Mouse (Mus musculus) Patski (cell line): Measurements from ENCODE around the gene Mmp17. TPM values are rescaled to one million over a fixed set of nuclear protein-coding genes. Genes with fewer than 3 reads are reported as not detected.
A peak's percentile ranks its signal among the peaks of the same experiment; 100 is the strongest.

Experiments used
- ATAC-seq: fragments of 100-300 bp; one replicate; pipeline ENCODE4 v1.8.0; 2021
- CTCF ChIA-PET: fragments of 350-600 bp; sonication (Branson Sonifier 250); formaldehyde crosslinking; loops from one replicate; lab custom pipeline; 2022; ENCODE audit warnings: inconsistent platforms; lab: Charles Lee
- POLR2A ChIA-PET: fragments of 350-600 bp; sonication (Branson Sonifier 250); formaldehyde crosslinking; loops from one replicate; lab custom pipeline; 2022; ENCODE audit warnings: antibody characterized with exemption, inconsistent platforms; lab: Charles Lee
- DNase-seq: peaks from one replicate; pipeline ENCODE4 v3.0.0-alpha.2; 2011; ENCODE audit warnings: low read depth, low spot score
- H3K27me3 ChIP-seq: fragments of 371-371 bp; one replicate; pipeline ENCODE4 v1.5.1; 2021
- CTCF ChIP-seq: fragments of 100-300 bp; IDR thresholded peaks from one replicate; pipeline ENCODE4 v1.5.1; 2021
- in situ Hi-C: fragments of 300-500 bp; cut with MboI; formaldehyde crosslinking; loops from 3 replicates; pipeline ENCODE4 v1.11.1; 2018; ENCODE audit warnings: low pct_unique_long_range_greater_than_20kb, mixed read lengths
- polyA plus RNA-seq: library from polyadenylated mRNA; unstranded; gene quantifications from one replicate; pipeline ENCODE4 v1.2.3, GENCODE M21; 2021

The Mmp17 gene
- 0.81 TPM for polyA plus RNA-seq

DNA sequence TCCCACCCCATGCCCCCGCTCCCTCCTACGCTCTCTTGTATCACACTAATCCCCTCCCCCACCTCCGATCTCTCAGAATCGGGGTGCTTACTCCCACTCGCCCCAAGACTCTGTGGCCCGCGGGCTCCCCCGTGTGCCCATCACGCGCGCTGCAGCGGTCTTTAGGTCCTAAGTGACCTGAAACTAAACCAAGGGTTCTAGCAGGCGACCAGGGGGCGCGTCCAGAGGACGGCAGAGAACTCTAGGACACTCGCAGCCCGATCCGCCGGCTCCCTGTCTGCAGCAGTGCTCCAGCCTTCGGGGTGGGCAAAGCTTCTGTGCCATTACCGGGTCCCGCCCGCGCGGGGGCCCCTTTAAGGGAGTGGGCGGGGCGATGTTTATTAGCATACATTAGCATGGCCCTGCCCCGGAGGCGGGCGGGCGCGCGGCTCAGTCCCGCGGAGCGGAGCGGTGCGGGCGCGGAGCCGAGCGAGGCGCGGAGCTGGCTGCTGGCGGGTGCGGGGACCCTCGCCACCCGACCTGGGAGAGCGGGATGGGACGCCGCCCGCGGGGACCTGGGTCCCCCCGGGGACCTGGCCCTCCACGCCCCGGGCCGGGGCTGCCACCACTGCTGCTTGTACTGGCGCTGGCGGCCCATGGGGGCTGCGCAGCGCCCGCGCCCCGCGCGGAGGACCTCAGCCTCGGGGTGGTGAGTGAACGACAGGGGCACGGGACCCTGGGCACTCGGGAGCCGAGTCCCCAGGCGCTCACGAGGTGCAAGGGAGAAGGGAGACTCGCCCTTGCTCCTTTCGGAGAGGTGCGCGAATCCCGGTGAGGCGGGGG lies at the start of gene Mmp17:
Gene Mmp17 (plus strand): TSS at position 409 of the 822 bp plus-strand sequence.
- ATAC-seq (peak; percentile 93), DNase-seq (no peak)
- in situ Hi-C loops, result loop anchor here (10.0 kb wide), 1 partner anchor 169 kb away; no protein-coding TSS in a partner anchor
- no peak for TF ChIP-seq CTCF
- ChIA-PET CTCF (interaction anchor here (1.0 to 2.1 kb wide), 2 partner anchors 201 to 406 kb away, joined by 3 to 10 read pairs; no protein-coding TSS in a partner anchor), POLR2A (interaction anchor here (1.0 kb wide), 1 partner anchor 519 kb away, joined by 4 read pairs; no protein-coding TSS in a partner anchor)
- peaks cover 30% of the 10 kb centered on the region for H3K27me3 ChIP-seq

DNA sequence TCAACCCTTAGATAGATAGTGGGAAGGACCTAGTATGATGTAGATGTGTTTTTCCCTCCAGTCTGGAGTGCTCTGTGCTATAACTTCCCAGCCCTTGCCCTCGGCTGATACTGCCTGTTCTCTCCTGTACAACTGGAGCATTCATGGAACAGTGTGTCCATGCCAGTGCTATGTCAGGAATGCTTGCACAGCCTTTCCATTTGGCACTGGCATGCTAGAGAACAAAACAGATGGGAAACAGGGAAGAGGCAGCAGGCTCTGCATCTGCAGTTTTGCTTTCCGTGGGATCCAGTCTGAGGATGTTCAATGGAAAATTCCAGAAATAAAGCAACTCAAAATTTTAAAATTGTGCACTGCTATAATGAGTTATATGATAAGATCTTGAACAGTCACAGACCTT lies 49.5 kb upstream of the Mmp17 start:
- POLR2A ChIA-PET, result no interaction called here
- ATAC-seq (no peak), DNase-seq (no peak)
- CTCF ChIA-PET, result no interaction called here
- in situ Hi-C loops, result no loop called here
- no peaks in the 10 kb centered on the region for H3K27me3 ChIP-seq
- TF ChIP-seq CTCF, result no peak

DNA sequence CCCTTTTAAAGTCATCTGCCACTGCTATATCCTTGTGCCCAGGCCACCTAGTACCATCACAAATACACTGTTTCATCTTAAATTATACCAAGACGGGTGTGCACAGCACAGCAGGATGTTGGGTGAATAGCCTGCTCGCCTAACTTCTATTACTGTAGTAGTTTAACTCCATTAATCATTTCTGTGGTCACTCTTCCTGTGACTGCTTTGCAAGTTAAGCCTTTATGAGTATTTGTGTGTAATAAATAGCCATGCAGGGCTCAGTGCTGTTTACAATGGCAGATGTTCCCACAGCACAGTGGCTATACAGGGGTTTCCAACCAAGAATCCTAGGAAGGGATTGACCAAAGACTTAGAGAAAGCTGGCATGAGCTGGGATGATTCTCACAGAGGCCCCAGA lies 48.9 kb upstream of the Mmp17 start:
- ChIA-PET CTCF (interaction anchor here (1.3 kb wide), 1 partner anchor 13 kb away, joined by 3 read pairs; no protein-coding TSS in a partner anchor), POLR2A (no interaction called here)
- in situ Hi-C loops, result no loop called here
- no peak for TF ChIP-seq CTCF
- H3K27me3 ChIP-seq, result no peaks in the 10 kb centered on the region
- peak; percentile 5 for ATAC-seq
- peak; percentile 31 for DNase-seq

GRCm38 (mm10) chr5:129535431-129535830 lies 48.5 kb upstream of the Mmp17 start:
- ATAC-seq (no peak), DNase-seq (no peak)
- H3K27me3 ChIP-seq, result no peaks in the 10 kb centered on the region
- no peak for TF ChIP-seq CTCF
- in situ Hi-C loops, result no loop called here
- POLR2A ChIA-PET, result no interaction called here
- CTCF ChIA-PET, result interaction anchor here (1.3 kb wide), 1 partner anchor 13 kb away, joined by 3 read pairs; no protein-coding TSS in a partner anchor

GRCm38 (mm10) chr5:129538826-129539225 lies 45.1 kb upstream of the Mmp17 start:
- ATAC-seq (no peak), DNase-seq (no peak)
- in situ Hi-C loops, result no loop called here
- TF ChIP-seq CTCF, result no peak
- POLR2A ChIA-PET, result interaction anchor here (1.3 kb wide), 1 partner anchor 37 kb away, joined by 4 read pairs; no protein-coding TSS in a partner anchor
- no peaks in the 10 kb centered on the region for H3K27me3 ChIP-seq
- CTCF ChIA-PET, result interaction anchor here (1.0 to 1.1 kb wide), 2 partner anchors 11 to 123 kb away, joined by 3 read pairs; no protein-coding TSS in a partner anchor

GRCm38 (mm10) chr5:129542236-129542635 lies 41.7 kb upstream of the Mmp17 start:
- H3K27me3 ChIP-seq, result no peaks in the 10 kb centered on the region
- ChIA-PET CTCF (interaction anchor here (1.0 to 1.3 kb wide), 2 partner anchors 10 to 25 kb away, joined by 3 read pairs; no protein-coding TSS in a partner anchor), POLR2A (interaction anchor here (0.7 kb wide), 1 partner anchor 22 kb away, joined by 3 read pairs; no protein-coding TSS in a partner anchor)
- in situ Hi-C loops, result no loop called here
- ATAC-seq, result no peak
- no peak for TF ChIP-seq CTCF
- DNase-seq, result no peak

DNA sequence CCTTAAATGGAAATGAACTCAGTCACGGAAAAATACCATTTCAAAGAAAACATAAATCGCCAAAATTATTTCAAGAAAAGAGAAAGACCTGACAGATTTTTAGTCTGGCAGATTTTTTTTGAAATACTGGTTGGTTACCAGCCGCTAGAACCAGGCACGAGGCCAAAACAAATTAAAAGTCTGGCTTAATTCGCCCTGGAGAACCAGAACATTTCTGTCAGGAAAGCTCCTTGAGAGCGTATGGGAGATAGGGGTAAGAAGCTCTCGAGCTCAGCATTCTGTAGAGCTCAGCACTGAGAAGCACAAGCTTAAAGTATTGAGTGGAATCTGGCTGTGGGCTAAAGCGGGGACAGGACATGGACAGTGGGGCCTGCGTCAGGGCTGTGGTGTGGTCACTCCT lies 38.2 kb upstream of the Mmp17 start:
- no peaks in the 10 kb centered on the region for H3K27me3 ChIP-seq
- ChIA-PET CTCF (no interaction called here), POLR2A (no interaction called here)
- DNase-seq, result no peak
- no peak for TF ChIP-seq CTCF
- no peak for ATAC-seq
- in situ Hi-C loops, result no loop called here

GRCm38 (mm10) chr5:129549716-129550115 lies 34.3 kb upstream of the Mmp17 start:
- POLR2A ChIA-PET, result no interaction called here
- CTCF ChIA-PET, result no interaction called here
- DNase-seq (no peak), ATAC-seq (no peak)
- H3K27me3 ChIP-seq, result no peaks in the 10 kb centered on the region
- TF ChIP-seq CTCF, result no peak
- in situ Hi-C loops, result no loop called here

DNA sequence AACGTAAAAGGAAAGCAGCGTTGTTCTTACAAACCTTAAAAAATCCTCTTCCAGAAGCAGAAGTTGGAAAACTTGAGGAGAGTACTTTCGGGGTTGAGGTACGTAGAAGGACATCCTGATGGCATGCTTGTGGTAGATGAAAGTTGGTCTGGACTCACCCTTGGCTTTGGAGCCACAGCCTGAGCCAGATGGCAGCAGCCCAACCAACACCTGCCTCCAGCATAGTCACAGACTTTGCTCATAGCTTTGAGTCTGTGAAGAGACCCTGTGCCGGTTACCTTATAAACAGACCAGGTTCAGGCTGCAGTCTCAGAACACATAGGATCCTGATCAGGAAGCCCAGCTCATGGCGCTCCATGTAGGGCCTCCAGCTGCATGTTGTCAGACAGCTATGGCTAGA lies 33.2 kb upstream of the Mmp17 start:
- no peaks in the 10 kb centered on the region for H3K27me3 ChIP-seq
- TF ChIP-seq CTCF, result no peak
- ChIA-PET POLR2A (no interaction called here), CTCF (no interaction called here)
- no peak for ATAC-seq
- no peak for DNase-seq
- in situ Hi-C loops, result no loop called here

GRCm38 (mm10) chr5:129551991-129552390 lies 32.0 kb upstream of the Mmp17 start:
- no peaks in the 10 kb centered on the region for H3K27me3 ChIP-seq
- ChIA-PET POLR2A (interaction anchor here (0.6 kb wide), 1 partner anchor 389 kb away, joined by 5 read pairs; no protein-coding TSS in a partner anchor), CTCF (no interaction called here)
- ATAC-seq, result no peak
- no peak for DNase-seq
- in situ Hi-C loops, result no loop called here
- no peak for TF ChIP-seq CTCF

- in situ Hi-C loops, result no loop called here
- H3K27me3 ChIP-seq, result no peaks in the 10 kb centered on the region
- TF ChIP-seq CTCF, result no peak
- ATAC-seq, result no peak
- POLR2A ChIA-PET, result no interaction called here
- no peak for DNase-seq
- CTCF ChIA-PET, result interaction anchor here (0.9 to 1.2 kb wide), 2 partner anchors 9 to 19 kb away, joined by 3 read pairs; no protein-coding TSS in a partner anchor
Measured at GRCm38 (mm10) chr5:129553642-129554041, 30.3 kb upstream of the Mmp17 start.
